Mouse (Mus musculus) stomach, adult 2 months (tissue): ENCODE measurements around the gene Olfr113. TPM values are rescaled to one million over a fixed set of nuclear protein-coding genes. Genes with fewer than 3 reads are reported as not detected.

ENCODE experiments used
- polyA plus RNA-seq: library from polyadenylated mRNA; depleted of rRNA; stranded (reverse); fragments of >200 nt; gene quantifications from 2 replicates; pipeline ENCODE4 v1.2.3, GENCODE M21; 2012; rRNA removed

Olfr113 gene
- polyA plus RNA-seq: not detected in 2 replicates

DNA sequence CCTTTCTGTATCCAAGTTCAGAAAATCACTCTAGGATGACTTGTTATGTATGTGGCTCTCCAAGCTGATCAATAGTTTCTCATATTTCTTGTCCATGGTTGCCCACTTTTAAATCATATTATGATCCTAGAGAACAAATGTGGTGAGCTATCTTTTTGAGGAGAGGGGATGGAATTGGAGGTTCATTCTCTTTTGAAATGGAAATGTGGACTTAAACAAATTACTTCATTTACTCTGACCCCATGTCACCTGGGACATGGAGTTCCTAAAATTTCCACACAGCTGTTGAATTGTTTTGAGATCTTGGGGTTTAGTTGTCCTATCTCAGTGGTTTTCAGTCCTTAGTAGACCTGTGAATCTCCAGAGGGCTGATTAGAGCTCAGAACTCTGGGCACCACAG lies at the start of gene Olfr113:
Gene Olfr113, minus strand, starts transcription at position 101 of the 400 bp plus-strand sequence.

DNA sequence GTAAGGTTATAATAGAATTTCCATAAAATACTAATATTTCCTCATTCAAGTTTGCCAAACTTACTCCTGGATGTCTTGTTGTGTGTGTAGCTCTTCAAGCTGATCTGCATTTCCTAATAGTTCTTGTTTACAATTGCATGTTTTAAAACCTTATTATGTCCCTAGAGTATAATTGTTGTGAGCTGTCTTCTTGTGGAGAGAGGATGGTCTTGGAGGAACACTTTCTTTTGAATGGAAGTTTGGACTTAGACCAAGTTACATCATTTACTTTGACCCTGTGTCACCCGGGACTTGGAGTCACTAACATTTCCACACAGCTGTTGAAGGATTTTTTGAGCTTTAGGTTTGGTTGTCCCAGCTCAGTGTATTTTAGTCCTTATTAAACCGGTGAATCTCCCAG lies 49.5 kb upstream of the Olfr113 start, which contains the start of the genes Olfr115 and Olfr116:
Gene Olfr115, minus strand, starts transcription at position 101 of the 400 bp plus-strand sequence.
Gene Olfr116, minus strand, starts transcription at position 191 of the 400 bp plus-strand sequence.

DNA sequence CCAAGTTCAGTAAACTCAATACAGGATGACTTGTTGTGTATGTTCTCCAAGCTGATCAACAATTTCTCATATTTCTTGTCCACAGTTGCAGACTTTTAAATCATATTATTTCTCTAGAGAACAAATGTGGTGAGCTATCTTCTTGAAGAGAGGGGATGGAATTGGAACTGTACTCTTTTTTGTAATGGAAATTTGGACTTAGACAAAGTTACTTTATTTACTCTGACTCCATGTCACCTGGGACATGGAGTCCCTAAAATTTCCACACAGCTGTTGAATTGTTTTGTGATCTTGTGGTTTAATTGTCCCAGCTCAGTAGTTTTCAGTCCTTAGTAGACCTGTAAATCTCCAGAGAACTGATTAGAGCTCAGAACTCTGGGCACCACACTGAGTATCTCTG lies 15.2 kb upstream of the Olfr113 start, which contains the start of gene Olfr114:
Gene Olfr114, minus strand, starts transcription at position 101 of the 400 bp plus-strand sequence.

DNA sequence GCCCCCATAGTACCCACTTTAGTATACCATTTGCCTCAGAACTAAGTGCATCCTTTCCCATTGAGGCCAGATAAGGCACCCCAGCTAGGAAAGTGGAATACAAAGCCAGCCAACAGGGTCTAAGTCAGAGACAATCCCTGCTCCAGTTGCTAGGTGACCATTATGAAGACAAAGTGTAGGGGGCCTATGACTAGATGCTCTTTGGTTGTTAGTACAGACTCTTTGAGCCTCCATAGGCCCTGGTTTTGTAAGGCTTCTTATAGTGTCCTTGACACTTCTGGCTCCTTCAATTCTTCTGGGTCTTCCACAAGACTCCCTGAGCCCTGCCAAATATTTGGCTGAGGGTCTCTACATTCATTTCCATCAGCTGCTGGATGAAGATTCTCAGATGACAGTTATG lies 8.1 kb downstream of the Olfr113 start, which contains the start of gene Olfr112:
Gene Olfr112, minus strand, starts transcription at position 101 of the 400 bp plus-strand sequence.

Other genes starting within 250 kb of the Olfr113 start
- not detected in 2 replicates for gene Olfr103, start 238.0 kb downstream of the Olfr113 start, polyA plus RNA-seq
- not detected in 2 replicates for gene Olfr104-ps, start 218.1 kb downstream of the Olfr113 start, polyA plus RNA-seq
- not detected in 2 replicates for gene Olfr105-ps, start 198.6 kb downstream of the Olfr113 start, polyA plus RNA-seq
- not detected in 2 replicates for gene Olfr106-ps, start 187.3 kb downstream of the Olfr113 start, polyA plus RNA-seq
- gene Olfr107, start 178.4 kb downstream of the Olfr113 start, polyA plus RNA-seq: not detected in 2 replicates
- gene Olfr108, start 132.2 kb downstream of the Olfr113 start, polyA plus RNA-seq: not detected in 2 replicates
- gene Olfr109, start 118.7 kb downstream of the Olfr113 start, polyA plus RNA-seq: not detected in 2 replicates
- gene H2-M2, start 94.1 kb downstream of the Olfr113 start, polyA plus RNA-seq: 0.05 TPM in 1 of 2 replicates, not detected in the other
- gene Olfr110, start 85.2 kb downstream of the Olfr113 start, polyA plus RNA-seq: not detected in 2 replicates
- gene Olfr111, start 69.6 kb downstream of the Olfr113 start, polyA plus RNA-seq: 0.03 TPM in 1 of 2 replicates, not detected in the other
- not detected in 2 replicates for gene Olfr112, start 8.2 kb downstream of the Olfr113 start, polyA plus RNA-seq
- gene Olfr114, start 15.1 kb upstream of the Olfr113 start, polyA plus RNA-seq: not detected in 2 replicates
- gene Olfr115, start 49.4 kb upstream of the Olfr113 start, polyA plus RNA-seq: not detected in 2 replicates
- gene Olfr116, start 49.5 kb upstream of the Olfr113 start, polyA plus RNA-seq: not detected in 2 replicates
- gene Olfr117, start 86.1 kb upstream of the Olfr113 start, polyA plus RNA-seq: not detected in 2 replicates
- not detected in 2 replicates for gene Olfr118, start 89.3 kb upstream of the Olfr113 start, polyA plus RNA-seq
- gene Olfr119, start 118.9 kb upstream of the Olfr113 start, polyA plus RNA-seq: not detected in 2 replicates
- gene Olfr120, start 144.1 kb upstream of the Olfr113 start, polyA plus RNA-seq: not detected in 2 replicates
- not detected in 2 replicates for gene Olfr121, start 171.2 kb upstream of the Olfr113 start, polyA plus RNA-seq
- not detected in 2 replicates for gene Olfr122, start 190.9 kb upstream of the Olfr113 start, polyA plus RNA-seq
- gene Olfr123, start 215.9 kb upstream of the Olfr113 start, polyA plus RNA-seq: not detected in 2 replicates
- gene Olfr124, start 222.2 kb upstream of the Olfr113 start, polyA plus RNA-seq: not detected in 2 replicates